Mouse (Mus musculus) stomach, postnatal 0 days (tissue): ENCODE data around the gene Armc10.

Experiments used
- CTCF ChIP-seq: IDR thresholded peaks from 2 replicates; pipeline ENCODE4 v1.5.1; 2016; ENCODE audit warnings: antibody characterized with exemption, low read depth, mild to moderate bottlenecking, moderate library complexity
- EP300 ChIP-seq: optimal IDR thresholded peaks from 2 replicates; pipeline ENCODE3; 2016; ENCODE audit warnings: antibody characterized with exemption

DNA sequence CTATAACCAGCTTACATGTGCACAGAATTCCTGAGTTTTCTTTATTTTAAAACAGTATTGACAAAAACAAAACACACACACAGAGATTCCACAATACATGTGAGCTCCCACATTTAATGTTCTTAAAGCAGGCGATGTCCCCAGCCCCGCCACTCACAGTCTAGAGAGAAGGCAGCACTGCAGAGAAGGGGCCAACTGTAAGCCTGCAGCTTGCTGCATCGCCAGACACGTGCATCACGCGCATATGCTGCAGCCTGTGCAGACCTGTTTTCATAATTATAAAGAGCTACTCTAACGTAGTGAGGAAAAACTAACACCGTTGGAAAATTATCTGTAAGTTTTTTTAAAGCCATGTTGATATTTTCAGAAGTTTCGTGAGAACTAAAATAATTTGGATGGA is 28.1 kb downstream of the Armc10 start:
- TF ChIP-seq EP300, result no peak
- no peak for TF ChIP-seq CTCF
